Mouse (Mus musculus) testis, postnatal 10 days (tissue): ENCODE measurements around the gene Ndufa10.
A peak's percentile ranks its signal among the peaks of the same experiment; 100 is the strongest.
"Not testable (repeated sequence)": the region's sequence is repeated elsewhere in the genome, so short reads cannot be mapped to it uniquely, and the experiment has no call there.

ENCODE experiments used
- DNase-seq: peaks from one replicate; pipeline ENCODE4 v3.0.0; 2021; ENCODE audit warnings: low spot score

Ndufa10 gene

DNA sequence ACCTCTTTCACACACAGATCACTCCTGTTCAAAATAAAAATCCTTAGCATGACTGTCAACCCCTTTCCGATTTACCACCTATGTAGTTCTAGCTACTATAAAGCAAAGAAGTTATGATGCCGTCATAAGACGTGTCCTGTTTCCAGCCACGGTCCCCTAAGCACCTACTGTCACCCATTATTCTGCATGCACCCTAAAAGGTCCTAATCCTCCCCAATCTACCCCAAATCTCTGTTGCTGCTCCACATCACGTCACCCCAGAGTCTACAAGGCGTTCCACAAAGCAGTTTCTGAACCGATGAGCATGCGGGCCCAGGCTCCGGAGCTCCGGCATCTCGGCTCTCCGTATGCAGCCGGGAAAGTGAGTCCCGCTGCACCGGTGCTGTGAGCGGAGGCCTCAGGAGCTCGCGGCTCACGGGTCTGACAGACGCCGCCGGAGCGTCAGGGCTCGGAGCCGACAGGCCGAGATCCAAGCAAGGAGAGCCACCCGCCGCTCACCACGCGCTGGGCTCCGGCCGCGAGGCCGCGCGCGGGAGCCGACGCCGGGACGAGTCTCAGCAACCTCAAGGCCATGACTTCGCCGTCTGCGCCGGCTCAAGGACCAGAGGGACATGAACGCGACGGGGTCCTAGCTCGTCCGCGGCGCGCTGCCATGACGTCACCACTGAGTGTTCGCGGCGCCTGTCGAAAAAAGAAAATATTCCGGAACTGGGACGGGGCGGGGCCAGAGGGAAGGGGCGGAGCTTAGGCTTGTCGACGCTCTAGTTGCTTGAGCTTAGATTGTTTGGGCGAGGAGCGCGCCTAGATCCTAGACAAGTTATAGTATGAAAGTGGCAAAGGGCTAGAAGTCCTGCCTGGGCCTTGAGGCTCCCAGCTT is at the start of gene Ndufa10:
TSS of gene Ndufa10 (minus strand) at position 696 of the 877 bp plus-strand sequence.
- peak; percentile 99 for DNase-seq

GRCm38 (mm10) chr1:92521376-92521775 is 47.7 kb upstream of the Ndufa10 start:
- peak; percentile 73 for DNase-seq

GRCm38 (mm10) chr1:92519046-92519445 is 45.4 kb upstream of the Ndufa10 start:
- DNase-seq, result no peak

DNA sequence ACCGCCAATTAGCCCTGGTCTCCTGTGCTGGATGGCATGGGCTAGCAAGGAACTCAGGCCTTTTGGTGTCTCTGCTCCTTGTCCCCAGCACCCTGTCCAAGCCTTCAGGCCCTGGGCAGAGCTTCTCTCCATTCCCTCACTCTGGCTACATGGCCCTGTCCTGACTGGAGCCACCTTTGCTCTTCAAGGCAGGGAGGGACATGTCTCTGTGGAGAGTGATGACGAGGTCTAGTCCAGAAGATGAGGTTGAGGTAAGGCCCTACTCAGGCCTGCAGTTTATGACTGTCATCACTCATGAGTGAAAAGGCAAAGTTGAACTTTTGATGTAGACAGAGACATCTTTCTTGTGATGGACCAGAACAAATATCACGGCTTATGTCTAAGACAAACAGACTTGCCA is 44.9 kb upstream of the Ndufa10 start, which contains the start of gene Olfr1414:
TSS of gene Olfr1414 (minus strand) at position 101 of the 400 bp plus-strand sequence.
- DNase-seq, result no peak

- no peak for DNase-seq
These were observed 41.7 kb upstream of the Ndufa10 start for GRCm38 (mm10) chr1:92515390-92515789.

GRCm38 (mm10) chr1:92511646-92512045 is 38.0 kb upstream of the Ndufa10 start:
- DNase-seq, result not testable (repeated sequence)

GRCm38 (mm10) chr1:92496001-92496400 is 22.3 kb upstream of the Ndufa10 start, which contains the start of gene Olfr1415:
Olfr1415 (minus strand) TSS chr1:92496101.
- no peak for DNase-seq

GRCm38 (mm10) chr1:92485013-92485412 is 11.4 kb upstream of the Ndufa10 start, which contains the start of gene Olfr1416:
Olfr1416 (minus strand) TSS chr1:92485113.
- no peak for DNase-seq

- no peak for DNase-seq
These were observed 462 bp upstream of the Ndufa10 start for GRCm38 (mm10) chr1:92474066-92474578.

GRCm38 (mm10) chr1:92468891-92469290 is 4.8 kb downstream of the Ndufa10 start:
- DNase-seq, result no peak

DNA sequence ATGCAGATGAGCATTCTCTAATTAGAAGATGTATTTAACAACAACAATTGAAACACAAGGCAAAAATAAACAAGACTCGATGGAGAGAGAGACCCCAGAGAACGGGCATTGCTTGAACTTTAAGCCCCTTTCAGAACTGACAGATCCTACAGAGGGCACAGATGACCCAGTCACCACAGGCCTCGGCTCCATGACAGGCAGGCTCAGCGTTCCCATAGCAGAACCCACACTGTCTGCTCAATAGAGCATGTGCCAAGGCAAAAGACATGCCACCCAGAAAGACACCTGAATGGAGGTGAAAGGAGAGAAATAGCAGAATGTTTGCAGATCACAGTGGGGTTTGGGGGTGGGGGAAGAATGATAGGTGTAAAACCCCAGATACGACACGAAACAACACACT is 15.2 kb downstream of the Ndufa10 start:
- no peak for DNase-seq

DNA sequence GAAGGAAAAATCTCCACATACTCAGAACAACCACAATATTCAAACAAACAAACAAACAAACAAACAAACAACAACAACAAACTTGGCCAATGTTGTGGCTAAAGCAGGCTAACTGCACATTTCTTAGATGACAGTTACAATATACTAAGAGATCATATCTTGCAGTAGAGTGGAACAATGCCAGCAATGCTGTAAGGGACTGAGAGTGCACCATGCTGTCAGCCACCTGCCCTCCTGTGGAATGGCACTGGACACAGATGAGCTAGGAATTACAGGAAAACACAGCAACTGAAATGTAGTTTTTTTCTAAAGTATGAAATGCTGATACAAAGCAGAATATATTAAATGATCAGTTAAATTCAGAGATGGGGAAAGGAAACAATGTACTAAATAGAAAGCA is 15.9 kb downstream of the Ndufa10 start:
- DNase-seq, result no peak

- no peak for DNase-seq
These were observed 19.8 kb downstream of the Ndufa10 start for GRCm38 (mm10) chr1:92453751-92454445.

GRCm38 (mm10) chr1:92448293-92448692 is 25.4 kb downstream of the Ndufa10 start:
- DNase-seq, result no peak

- no peak for DNase-seq
These were observed 32.1 kb downstream of the Ndufa10 start for GRCm38 (mm10) chr1:92441453-92442063.

DNA sequence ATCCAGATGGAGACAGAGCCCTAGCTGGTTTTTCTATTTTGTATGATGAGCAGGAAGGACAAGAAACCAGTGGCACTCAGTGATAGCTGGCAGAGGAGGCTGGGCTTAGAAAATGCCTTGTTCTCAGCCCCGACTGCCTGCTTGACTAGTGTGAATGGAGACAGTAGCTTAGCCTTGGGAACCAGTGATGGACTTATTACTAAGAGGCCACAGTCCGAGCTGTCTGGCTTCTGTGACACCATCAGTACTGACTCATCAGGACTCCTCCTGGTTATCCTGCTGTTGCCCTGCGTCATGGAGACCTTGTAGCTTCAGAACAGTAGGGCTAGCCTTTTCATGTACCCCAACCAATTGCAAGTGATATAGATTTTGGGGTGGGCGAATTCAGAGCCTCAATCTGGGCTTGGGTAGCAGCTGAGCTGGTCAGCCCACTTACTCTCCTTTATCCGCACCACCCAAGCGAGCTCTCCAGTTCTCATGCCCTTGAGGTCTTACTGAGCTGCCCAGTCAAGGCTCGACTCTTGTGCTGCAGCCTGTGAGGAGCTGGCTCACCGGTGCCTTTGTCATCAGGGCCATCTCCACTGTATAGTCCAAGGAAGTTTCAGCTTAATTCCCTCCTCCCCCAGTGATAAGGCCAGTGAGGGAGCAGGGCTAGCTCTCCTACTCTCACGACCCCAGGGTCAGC is 33.5 kb downstream of the Ndufa10 start:
- DNase-seq, result no peak

DNA sequence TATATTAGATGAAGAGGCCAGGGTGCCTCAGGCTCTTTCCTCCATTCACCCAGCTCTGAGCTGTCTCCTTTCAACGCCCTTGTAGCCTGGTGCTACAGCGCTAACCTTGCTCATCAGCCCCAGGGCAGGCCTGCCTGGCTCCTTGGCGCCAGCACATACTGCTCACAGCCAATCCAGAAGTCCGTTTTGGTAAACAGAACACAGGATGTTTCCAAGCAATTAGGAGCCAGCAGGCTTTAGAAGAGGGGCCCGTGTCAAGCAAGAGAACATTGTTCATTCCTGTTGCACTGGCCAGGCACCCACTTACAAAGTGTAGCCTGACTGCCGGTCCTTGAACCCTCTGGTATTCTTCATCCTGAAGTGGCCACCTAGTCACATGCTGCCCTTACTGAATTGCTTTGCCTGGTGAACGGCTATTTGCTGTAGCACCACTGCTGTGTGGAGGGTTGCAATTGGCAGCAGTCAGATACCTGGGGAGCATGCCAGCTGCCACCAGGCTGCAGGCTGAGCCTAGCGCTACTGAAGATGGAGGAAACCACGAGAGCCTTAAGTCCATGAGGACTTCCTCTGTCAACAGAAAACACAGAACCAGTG is 35.9 kb downstream of the Ndufa10 start:
- DNase-seq, result no peak

GRCm38 (mm10) chr1:92436831-92437321 is 36.8 kb downstream of the Ndufa10 start:
- DNase-seq, result no peak

DNA sequence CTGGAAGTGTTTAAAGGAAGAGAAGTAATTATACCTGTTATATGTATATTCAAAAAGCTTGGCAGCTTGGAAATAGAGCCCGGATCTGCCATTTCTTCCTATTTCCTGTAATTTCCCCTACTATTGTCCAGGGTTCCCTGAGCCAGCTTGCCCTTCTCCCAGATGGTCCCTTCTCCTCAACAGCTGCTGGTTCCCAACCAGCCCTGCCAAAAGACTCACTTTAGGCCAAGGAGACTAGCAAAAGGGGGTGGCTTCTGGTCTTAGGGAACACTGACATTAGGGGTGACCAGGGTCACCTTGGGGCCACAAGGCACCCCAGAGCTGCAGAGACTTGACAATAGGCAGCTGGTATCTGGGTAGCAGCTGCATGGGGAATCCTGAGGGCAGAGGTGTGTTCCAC is 38.7 kb downstream of the Ndufa10 start:
- no peak for DNase-seq

DNA sequence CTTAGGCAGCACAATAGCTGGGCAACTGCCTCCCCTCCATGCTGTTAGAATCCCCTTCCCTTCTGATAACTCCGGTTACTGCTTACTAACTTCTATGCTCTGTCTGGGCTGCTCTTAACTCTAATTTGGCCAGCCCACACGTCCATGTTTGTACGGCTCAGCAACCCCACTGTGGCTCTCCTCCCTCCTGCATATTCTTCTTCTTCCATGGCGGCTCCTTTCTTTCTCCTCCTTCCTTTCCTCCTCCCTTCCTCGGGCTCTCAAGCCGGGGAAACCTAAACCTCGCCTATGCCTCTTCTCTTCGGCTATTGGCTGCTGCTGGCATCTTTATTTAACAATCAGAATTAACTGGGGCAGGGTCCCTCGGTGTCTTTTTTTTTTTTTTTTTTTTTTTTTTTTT is 40.9 kb downstream of the Ndufa10 start:
- no peak for DNase-seq

DNA sequence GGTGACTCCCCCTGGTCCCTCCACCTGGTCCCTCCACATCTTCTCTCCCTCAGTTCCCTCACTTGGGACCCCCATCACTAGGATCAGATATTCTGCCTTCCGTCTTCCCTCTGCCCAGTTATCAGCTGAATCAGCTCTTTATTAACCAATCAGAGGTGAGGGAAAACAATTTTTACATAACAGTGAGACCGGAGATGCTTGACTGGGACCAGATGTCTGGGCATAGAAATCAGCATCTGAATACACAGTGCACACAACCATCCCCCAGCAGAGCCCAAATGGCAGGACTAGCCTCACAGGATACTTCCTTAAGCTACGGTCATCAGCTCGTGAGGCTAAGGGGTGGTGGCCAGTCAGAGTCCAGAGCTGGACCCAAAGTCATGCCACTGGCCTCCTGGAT is 41.6 kb downstream of the Ndufa10 start:
- no peak for DNase-seq
